Mouse (Mus musculus): ENCODE data around the gene Tgm2.

The Tgm2 gene

GRCm38 (mm10) chr2:158141271-158141670 is 5.0 kb downstream of the Tgm2 start:
- DNase-seq (ENCODE audit: low read depth) = no peak

GRCm38 (mm10) chr2:158140664-158141063 is 5.6 kb downstream of the Tgm2 start:
- no peak for DNase-seq (ENCODE audit: low read depth)

DNA sequence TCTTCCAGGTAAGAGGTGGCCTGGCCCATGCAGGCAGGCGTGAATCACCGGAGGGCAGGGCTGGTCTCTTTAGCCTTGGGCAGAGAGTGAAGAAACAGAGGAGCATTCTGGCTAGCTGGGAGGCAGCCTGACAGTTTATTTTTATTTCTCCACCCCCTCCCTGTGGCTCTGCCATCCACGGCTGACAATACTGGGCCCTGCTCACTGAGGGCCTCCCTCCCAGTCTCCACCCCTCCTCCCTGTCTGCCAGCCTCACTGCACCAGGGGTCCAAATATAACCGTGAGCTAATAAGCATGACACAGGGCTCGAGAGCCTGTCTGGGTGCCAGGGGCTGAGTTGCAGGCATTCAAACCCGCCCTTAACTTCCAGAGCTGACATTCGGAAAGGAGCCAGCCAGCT is 6.6 kb downstream of the Tgm2 start:
- DNase-seq (ENCODE audit: low read depth) = no peak

- no peak for DNase-seq (ENCODE audit: low read depth)
These were observed 7.5 kb downstream of the Tgm2 start for GRCm38 (mm10) chr2:158138778-158139177.

DNA sequence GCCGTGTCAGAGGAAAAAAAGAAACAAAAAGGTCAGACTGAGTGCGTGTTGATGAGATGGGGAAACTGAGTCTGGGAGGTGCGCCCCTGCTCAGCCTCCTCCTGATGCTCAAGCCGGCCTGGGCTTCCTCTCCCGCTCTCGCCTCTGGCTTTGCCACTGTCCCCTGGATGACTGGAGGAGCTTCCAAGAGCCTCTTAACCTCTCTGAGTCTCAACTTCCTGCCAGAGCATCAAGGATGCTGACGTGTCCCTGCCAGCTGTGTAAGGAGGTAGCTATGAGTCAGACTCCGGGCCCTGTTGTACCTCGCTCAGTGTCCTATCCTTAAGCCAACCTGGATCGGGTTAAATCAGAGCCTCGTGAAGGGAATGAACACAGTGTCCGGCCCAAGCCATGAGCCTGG is 8.5 kb downstream of the Tgm2 start:
- DNase-seq (ENCODE audit: low read depth) = no peak

DNA sequence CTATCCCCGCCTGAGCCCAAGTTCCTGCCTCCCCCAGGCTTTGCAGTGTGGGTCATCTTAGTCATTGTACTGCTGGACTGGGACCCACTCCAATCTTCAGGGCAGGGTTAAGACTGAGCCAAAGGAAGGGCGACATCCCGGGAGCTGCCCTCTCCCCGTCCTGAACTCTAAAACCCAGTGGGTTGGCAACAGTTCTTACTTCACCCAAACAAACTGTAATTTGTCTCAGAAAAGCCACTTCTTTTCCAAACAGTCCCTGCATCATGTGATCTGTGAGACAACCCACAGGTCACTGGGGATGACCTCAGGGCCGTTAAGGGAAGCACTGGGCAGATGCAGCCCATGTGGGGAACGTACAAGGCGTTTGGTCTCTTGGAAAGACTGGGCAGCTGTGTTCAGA is 10.0 kb downstream of the Tgm2 start:
- DNase-seq (ENCODE audit: low read depth) = no peak

GRCm38 (mm10) chr2:158133050-158133449 is 13.2 kb downstream of the Tgm2 start:
- DNase-seq (ENCODE audit: low read depth) = peak; percentile 52

- DNase-seq (ENCODE audit: low read depth) = no peak
These were observed 13.9 kb downstream of the Tgm2 start for GRCm38 (mm10) chr2:158132320-158132719.

- no peak for DNase-seq (ENCODE audit: low read depth)
These were observed 14.9 kb downstream of the Tgm2 start for GRCm38 (mm10) chr2:158131197-158131835.

- DNase-seq (ENCODE audit: low read depth) = no peak
These were observed 15.7 kb downstream of the Tgm2 start for GRCm38 (mm10) chr2:158130391-158130986.

- no peak for DNase-seq (ENCODE audit: low read depth)
These were observed 16.8 kb downstream of the Tgm2 start for GRCm38 (mm10) chr2:158129291-158130002.

GRCm38 (mm10) chr2:158128461-158129130 is 17.6 kb downstream of the Tgm2 start:
- no peak for DNase-seq (ENCODE audit: low read depth)

- no peak for DNase-seq (ENCODE audit: low read depth)
These were observed 18.4 kb downstream of the Tgm2 start for GRCm38 (mm10) chr2:158127872-158128271.

- DNase-seq (ENCODE audit: low read depth) = no peak
These were observed 19.0 kb downstream of the Tgm2 start for GRCm38 (mm10) chr2:158127245-158127644.

DNA sequence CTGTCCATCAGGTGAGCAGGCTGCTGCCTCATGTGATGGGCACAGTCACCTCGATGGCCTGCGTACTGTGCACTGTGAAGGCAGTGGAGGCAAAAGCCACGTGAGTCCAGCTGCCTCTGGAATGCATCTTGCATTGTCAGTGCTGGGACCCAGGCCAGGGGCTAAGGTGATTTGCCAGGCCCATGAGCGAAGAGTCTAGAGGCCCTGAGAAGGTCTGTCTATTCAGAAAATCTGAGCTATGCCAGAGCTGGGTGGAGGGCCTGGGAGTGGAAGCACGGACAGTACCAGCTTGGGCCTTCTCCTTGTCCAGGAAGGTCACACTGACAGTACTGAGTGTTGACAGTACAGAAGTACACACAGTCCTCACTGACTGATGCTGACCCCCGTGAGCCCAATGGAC is 23.4 kb downstream of the Tgm2 start:
- no peak for DNase-seq (ENCODE audit: low read depth)

- DNase-seq (ENCODE audit: low read depth) = no peak
These were observed 24.4 kb downstream of the Tgm2 start for GRCm38 (mm10) chr2:158121645-158122326.

GRCm38 (mm10) chr2:158120868-158121267 is 25.4 kb downstream of the Tgm2 start:
- no peak for DNase-seq (ENCODE audit: low read depth)

- no peak for DNase-seq (ENCODE audit: low read depth)
These were observed 26.0 kb downstream of the Tgm2 start for GRCm38 (mm10) chr2:158120211-158120610.

GRCm38 (mm10) chr2:158119145-158119544 is 27.1 kb downstream of the Tgm2 start:
- no peak for DNase-seq (ENCODE audit: low read depth)

DNA sequence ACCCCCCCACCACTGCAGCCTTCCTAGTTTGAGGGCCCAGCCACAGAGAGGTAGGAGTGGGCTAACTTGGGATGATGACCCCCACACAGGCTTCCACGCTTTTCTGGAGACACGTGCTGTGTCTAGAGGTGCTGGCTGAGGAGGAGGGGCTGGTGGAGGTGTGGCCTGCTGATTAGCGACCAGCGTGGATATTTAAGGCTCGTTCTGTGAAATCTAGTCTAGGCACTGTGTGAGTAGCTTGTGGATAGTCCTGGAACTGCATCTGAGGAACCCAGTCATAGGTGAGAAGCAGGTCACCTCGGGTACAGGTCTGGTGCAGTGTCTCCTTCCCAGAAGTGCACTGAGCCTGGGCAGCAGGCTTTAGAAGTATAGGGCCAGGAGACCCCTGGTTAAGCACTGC is 29.6 kb downstream of the Tgm2 start:
- no peak for DNase-seq (ENCODE audit: low read depth)

DNA sequence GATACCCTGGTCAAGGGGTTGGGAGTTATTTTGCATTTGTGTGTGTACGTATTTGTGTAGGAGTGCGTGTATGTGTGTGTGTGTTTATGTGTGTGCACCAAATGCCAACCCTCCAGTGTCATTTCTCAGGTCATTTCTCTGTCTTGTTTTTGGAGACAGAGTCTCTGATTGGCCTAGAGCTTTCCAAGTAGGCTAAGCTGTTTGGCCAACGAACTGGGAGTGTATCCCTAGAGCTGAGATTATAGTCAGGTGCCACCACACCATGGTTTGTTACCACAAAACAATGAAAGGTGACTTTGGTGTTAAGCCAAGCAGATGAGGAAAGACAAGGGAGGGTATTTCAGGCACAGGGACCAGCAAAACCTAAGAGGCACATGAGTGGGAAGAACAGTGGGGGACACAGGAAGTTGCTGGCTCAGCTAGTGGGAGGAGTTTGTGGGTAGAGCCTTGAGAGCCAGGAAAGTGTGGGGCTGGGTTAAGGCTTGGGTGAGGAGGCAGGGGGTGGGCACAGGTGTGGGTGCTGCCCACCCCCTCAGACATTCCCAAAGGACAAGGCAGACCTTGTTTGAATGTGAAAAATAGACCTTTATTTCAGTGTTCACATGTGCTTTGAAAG is 30.3 kb downstream of the Tgm2 start:
- peak; percentile 16 for DNase-seq (ENCODE audit: low read depth)

GRCm38 (mm10) chr2:158114931-158115330 is 31.3 kb downstream of the Tgm2 start:
- DNase-seq (ENCODE audit: low read depth) = no peak

All from naive thymus-derived CD4-positive, alpha-beta T cell, adult 2 months (primary cell).